Mouse (Mus musculus): Measurements from ENCODE around the gene Cspg5. TPM values are rescaled to one million over a fixed set of nuclear protein-coding genes. Genes with fewer than 3 reads are reported as not detected.

Cspg5 gene
- polyA plus RNA-seq, 1 experiment from 2014 or later: 120 TPM

DNA sequence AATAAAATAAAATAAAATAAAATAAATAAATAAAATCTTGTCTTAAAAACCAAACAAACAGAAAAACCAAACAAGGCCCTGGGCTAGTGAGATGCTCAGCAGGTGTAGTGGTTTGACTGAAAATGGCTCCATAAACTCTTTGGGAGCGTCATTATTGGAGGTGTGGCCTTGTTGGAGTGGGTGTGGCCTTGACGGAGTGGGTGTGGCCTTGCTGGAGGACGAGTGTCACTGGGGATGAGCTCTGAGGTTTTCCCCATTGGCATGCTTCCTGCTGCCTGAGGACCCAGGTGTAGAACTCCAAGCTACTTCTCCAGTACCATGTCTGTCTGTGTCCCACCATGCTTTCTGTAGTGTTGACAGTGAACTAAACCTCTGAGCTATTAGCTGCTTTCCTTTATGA, 51.2 kb downstream of the Cspg5 start:
- Histone ChIP-seq H3K36me3 (ENCODE audit: control insufficient read depth, insufficient read depth, low read length) (no peaks in the 10 kb centered on the region), H3K4me2 (ENCODE audit: low read depth, low read length) (no peak overlapping the region), H3K4me1 (ENCODE audit: control insufficient read depth, insufficient read depth, low read length) (no peaks in the 10 kb centered on the region), H3K4me3 (ENCODE audit: low read depth, low read length) (no peak overlapping the region), H3K9ac (replicated peaks; ENCODE audit: low read depth, low read length) (no peak overlapping the region), H3K27ac (ENCODE audit: low read depth, low read length) (no peak overlapping the region), H3K9me3 (ENCODE audit: control insufficient read depth, low read length) (no peaks in the 10 kb centered on the region), H3K27me3 (ENCODE audit: control insufficient read depth, insufficient read depth, low read length) (no peaks in the 10 kb centered on the region)
- ATAC-seq (ENCODE audit: low read depth): no peak
- WGBS: 54% methylated on average over 3 of the region's 3 CpGs

DNA sequence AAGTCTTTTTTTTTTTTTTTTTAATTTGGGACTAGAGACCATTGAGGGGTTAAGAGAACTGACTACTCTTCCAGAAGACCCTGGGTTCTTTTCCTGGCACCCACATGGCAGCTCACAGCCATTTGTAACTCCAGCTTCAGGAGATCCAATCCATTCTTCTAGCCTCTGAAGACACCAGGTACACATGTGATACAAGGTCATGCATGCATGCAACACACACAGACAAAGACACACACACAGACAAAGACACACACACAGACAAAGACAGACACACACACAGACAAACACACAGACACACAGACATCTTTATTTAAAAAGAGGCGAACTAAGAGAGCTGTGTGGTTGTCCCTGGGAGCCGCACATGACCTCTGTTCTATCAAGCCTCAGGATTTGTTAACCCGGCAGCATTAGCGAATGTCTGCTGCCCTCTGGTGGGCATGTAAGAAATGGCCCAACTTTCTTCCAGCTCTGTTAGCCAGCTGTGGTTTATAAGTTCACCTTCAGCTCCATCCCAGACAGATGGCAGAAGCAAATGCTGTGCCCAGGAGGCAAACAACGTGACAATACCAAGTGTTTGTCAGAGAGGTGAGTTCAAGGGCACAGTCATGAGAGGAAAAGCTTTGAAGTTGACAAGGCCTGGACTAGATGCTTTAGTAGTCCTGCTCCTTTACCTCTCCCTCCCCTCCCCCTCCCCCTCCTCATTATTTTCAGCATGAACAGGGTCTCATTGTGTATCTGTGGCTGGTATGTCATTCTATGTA, 53.5 kb downstream of the Cspg5 start:
- no peak overlapping the region for H3K4me3 ChIP-seq (ENCODE audit: low read depth, low read length)
- H3K4me2 ChIP-seq (ENCODE audit: low read depth, low read length): no peak overlapping the region
- no peaks in the 10 kb centered on the region for H3K27me3 ChIP-seq (ENCODE audit: control insufficient read depth, insufficient read depth, low read length)
- no peak overlapping the region for H3K9ac ChIP-seq (replicated peaks; ENCODE audit: low read depth, low read length)
- H3K27ac ChIP-seq (ENCODE audit: low read depth, low read length): no peak overlapping the region; the same call in 1 of the 2 replicates
- H3K9me3 ChIP-seq (ENCODE audit: control insufficient read depth, low read length): no peaks in the 10 kb centered on the region
- WGBS: 4% methylated on average over 5 of the region's 5 CpGs
- no peaks in the 10 kb centered on the region for H3K4me1 ChIP-seq (ENCODE audit: control insufficient read depth, insufficient read depth, low read length)
- ATAC-seq (ENCODE audit: low read depth): peak; percentile 80
- no peaks in the 10 kb centered on the region for H3K36me3 ChIP-seq (ENCODE audit: control insufficient read depth, insufficient read depth, low read length)

DNA sequence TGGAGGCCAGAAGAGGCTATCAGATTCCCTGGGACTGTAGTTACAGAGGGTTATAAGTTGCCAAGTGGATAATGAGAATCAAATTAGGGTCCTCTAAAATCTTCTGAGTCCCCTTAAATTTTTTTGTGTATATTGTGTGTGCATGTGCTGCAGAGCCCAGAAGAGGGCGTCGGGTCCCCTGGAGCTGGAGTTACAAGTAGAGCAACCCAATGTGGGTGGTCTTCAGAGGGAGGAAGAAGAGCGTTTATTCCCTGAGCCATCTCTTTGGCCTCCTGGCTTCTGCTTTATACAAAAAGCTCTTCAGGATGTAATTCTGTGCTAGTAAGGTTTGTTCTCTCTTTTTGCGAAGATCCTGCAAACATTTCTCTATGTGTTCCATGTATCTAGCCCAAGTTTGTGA, 60.9 kb downstream of the Cspg5 start:
- Histone ChIP-seq H3K4me3 (ENCODE audit: low read depth, low read length) (peak overlapping the region; percentile 55), H3K27ac (ENCODE audit: low read depth, low read length) (peak overlapping the region; percentile 94), H3K9ac (replicated peaks; ENCODE audit: low read depth, low read length) (peak overlapping the region; percentile 80), H3K4me1 (ENCODE audit: control insufficient read depth, insufficient read depth, low read length) (peaks cover 6% of the 10 kb centered on the region; the same call in 1 of the 2 replicates), H3K4me2 (ENCODE audit: low read depth, low read length) (peak overlapping the region; percentile 52), H3K27me3 (ENCODE audit: control insufficient read depth, insufficient read depth, low read length) (no peaks in the 10 kb centered on the region), H3K36me3 (ENCODE audit: control insufficient read depth, insufficient read depth, low read length) (no peaks in the 10 kb centered on the region), H3K9me3 (ENCODE audit: control insufficient read depth, low read length) (no peaks in the 10 kb centered on the region)
- ATAC-seq (ENCODE audit: low read depth): peak; percentile 42; the same call in 1 of the 2 replicates
- WGBS: 1% methylated on average over 4 of the region's 4 CpGs

DNA sequence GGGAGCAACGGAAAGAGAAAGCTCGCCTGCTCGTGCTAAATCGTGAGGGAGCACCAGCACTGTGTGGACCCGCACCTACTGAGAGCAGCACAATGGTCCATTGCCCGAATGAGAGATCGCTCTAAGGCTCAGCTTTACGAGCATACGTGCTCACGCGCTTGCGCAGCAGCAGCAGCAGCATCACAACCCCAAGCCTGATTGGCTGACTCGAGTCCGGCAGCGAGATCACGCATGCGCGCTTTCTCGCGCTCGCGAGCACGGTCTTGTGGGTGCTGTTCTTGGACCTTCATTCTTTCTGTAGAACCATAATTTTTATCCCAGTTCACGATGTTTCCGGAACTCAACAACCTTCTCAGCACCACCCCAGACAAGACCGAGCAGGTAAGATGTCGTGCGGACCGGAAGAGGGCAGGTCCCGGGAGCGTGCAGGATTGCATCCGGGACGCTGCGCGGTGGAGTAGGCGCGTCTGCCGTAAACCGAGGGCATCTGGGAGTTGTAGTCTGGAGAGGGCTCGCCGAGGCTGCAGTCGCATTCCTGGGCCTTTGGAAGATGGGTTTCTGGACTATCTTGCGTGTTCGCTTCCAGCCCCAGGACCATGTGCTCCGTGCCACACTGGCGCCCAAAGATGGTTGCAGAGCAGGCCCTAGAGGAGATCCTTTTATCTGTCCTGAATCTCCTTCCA, 61.5 kb downstream of the Cspg5 start, which contains the start of gene Elp6:
Gene Elp6 (plus strand): TSS at position 205 of the 683 bp plus-strand sequence.
- H3K27ac ChIP-seq (ENCODE audit: low read depth, low read length): peak within 1 kb of the TSS; percentile 94
- no peaks in the 10 kb centered on the region for H3K36me3 ChIP-seq (ENCODE audit: control insufficient read depth, insufficient read depth, low read length)
- no peaks in the 10 kb centered on the region for H3K9me3 ChIP-seq (ENCODE audit: control insufficient read depth, low read length)
- ATAC-seq (ENCODE audit: low read depth): peak; percentile 99
- H3K4me1 ChIP-seq (ENCODE audit: control insufficient read depth, insufficient read depth, low read length): peaks cover 6% of the 10 kb centered on the region; the same call in 1 of the 2 replicates
- H3K9ac ChIP-seq (replicated peaks; ENCODE audit: low read depth, low read length): peak within 1 kb of the TSS; percentile 80
- H3K4me2 ChIP-seq (ENCODE audit: low read depth, low read length): peak within 1 kb of the TSS; percentile 73
- WGBS: under 1% methylated on average over 46 of the region's 46 CpGs
- H3K27me3 ChIP-seq (ENCODE audit: control insufficient read depth, insufficient read depth, low read length): no peaks in the 10 kb centered on the region
- peak within 1 kb of the TSS; percentile 55 for H3K4me3 ChIP-seq (ENCODE audit: low read depth, low read length)

DNA sequence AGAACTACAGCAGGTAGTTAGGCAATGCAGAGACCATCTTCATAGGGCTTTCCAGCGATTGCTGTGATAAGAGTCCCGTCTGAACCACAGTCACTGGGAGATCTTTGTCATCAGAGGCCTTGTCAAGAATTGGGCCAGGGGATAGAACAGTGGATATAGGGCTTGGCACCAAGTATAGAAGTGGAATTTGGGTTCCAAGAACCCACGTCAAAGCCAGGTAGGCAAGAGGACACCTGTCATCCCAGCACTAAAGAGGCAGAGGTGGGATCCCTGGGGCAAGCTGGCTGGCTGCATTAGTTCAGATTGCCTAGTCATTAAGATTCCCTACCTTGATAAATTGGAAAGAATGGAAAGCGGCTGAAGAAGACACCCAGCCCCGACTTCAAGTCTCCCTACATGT, 62.8 kb downstream of the Cspg5 start:
- H3K9me3 ChIP-seq (ENCODE audit: control insufficient read depth, low read length): no peaks in the 10 kb centered on the region
- H3K4me1 ChIP-seq (ENCODE audit: control insufficient read depth, insufficient read depth, low read length): peaks cover 6% of the 10 kb centered on the region; the same call in 1 of the 2 replicates
- H3K4me2 ChIP-seq (ENCODE audit: low read depth, low read length): 0 out of 2 replicates have a peak overlapping the region, but pooled peaks have one; percentile 73
- H3K9ac ChIP-seq (replicated peaks; ENCODE audit: low read depth, low read length): no peak overlapping the region
- no peak for ATAC-seq (ENCODE audit: low read depth)
- 97% methylated on average over 5 of the region's 5 CpGs for WGBS
- no peak overlapping the region for H3K4me3 ChIP-seq (ENCODE audit: low read depth, low read length)
- no peaks in the 10 kb centered on the region; the same call in 1 of the 2 replicates for H3K36me3 ChIP-seq (ENCODE audit: control insufficient read depth, insufficient read depth, low read length)
- no peaks in the 10 kb centered on the region for H3K27me3 ChIP-seq (ENCODE audit: control insufficient read depth, insufficient read depth, low read length)
- no peak overlapping the region for H3K27ac ChIP-seq (ENCODE audit: low read depth, low read length)

Small RNAs within 50 kb of the gene (microRNA-seq; reads per million reads assigned to microRNA genes)
- gene Mir6236: 31.3 reads per million, percentile 28 among the genes with 10 or more reads in this experiment

Other genes with a start within 250 kb of the Cspg5 start
- 89.0 and 90.4 TPM in 2 replicates for gene Smarcc1, start 126.1 kb upstream of the Cspg5 start, polyA plus RNA-seq (2014; fragmentation: Nextera tagmentation; extraction: Ambion mirVana)
- 178 and 207 TPM in 2 replicates for gene Dhx30, start 126.0 kb upstream of the Cspg5 start, polyA plus RNA-seq (2014; fragmentation: Nextera tagmentation; extraction: Ambion mirVana)
- gene Elp6, start 61.4 kb downstream of the Cspg5 start, polyA plus RNA-seq (2014; fragmentation: Nextera tagmentation; extraction: Ambion mirVana): 41.0 and 41.6 TPM in 2 replicates
- 49.0 and 49.8 TPM in 2 replicates for gene Scap, start 89.5 kb downstream of the Cspg5 start, polyA plus RNA-seq (2014; fragmentation: Nextera tagmentation; extraction: Ambion mirVana)
- gene Ptpn23, start 164.4 kb downstream of the Cspg5 start, polyA plus RNA-seq (2014; fragmentation: Nextera tagmentation; extraction: Ambion mirVana): 25.3 TPM in 2 replicates
- gene Ngp, start 176.0 kb downstream of the Cspg5 start, polyA plus RNA-seq (2014; fragmentation: Nextera tagmentation; extraction: Ambion mirVana): 0.23 and 1.6 TPM in 2 replicates
- gene Klhl18, start 232.9 kb downstream of the Cspg5 start, polyA plus RNA-seq (2014; fragmentation: Nextera tagmentation; extraction: Ambion mirVana): 24.1 and 24.3 TPM in 2 replicates
- 3.5 and 3.7 TPM in 2 replicates for gene Kif9, start 233.2 kb downstream of the Cspg5 start, polyA plus RNA-seq (2014; fragmentation: Nextera tagmentation; extraction: Ambion mirVana)